Mouse (Mus musculus) neural tube, embryonic 13.5 days (tissue): ENCODE data around the gene Otulin. TPM values are rescaled to one million over a fixed set of nuclear protein-coding genes. Genes with fewer than 3 reads are reported as not detected.

Source experiments
- ATAC-seq: fragments of 200-750 bp; cut with Nextera tagmentation; 2 replicates; pipeline ENCODE4 v1.8.0; 2017; ENCODE audit warnings: low read depth, mild to moderate bottlenecking, moderate TSS enrichment, moderate library complexity
- H3K27ac ChIP-seq: fragments of 300-500 bp; sonication (generic); replicated peaks from 2 replicates; pipeline ENCODE4 v1.5.1; 2015; ENCODE audit warnings: moderate library complexity, mild to moderate bottlenecking, inconsistent platforms
- H3K27me3 ChIP-seq: fragments of 300-500 bp; sonication (generic); 2 replicates; pipeline ENCODE4 v1.6.1; 2015; ENCODE audit warnings: mild to moderate bottlenecking, inconsistent platforms
- H3K36me3 ChIP-seq: fragments of 300-500 bp; sonication (generic); 2 replicates; pipeline ENCODE4 v1.6.1; 2015; ENCODE audit warnings: mild to moderate bottlenecking, inconsistent platforms
- H3K4me1 ChIP-seq: fragments of 300-500 bp; sonication (generic); replicated peaks from 2 replicates; pipeline ENCODE4 v1.6.1; 2015; ENCODE audit warnings: inconsistent platforms
- H3K4me2 ChIP-seq: fragments of 300-500 bp; sonication (generic); 2 replicates; pipeline ENCODE4 v1.6.1; 2015; ENCODE audit warnings: inconsistent platforms, mild to moderate bottlenecking, moderate library complexity
- H3K4me3 ChIP-seq: fragments of 300-500 bp; sonication (generic); 2 replicates; pipeline ENCODE4 v1.5.1; 2015; ENCODE audit warnings: mild to moderate bottlenecking, inconsistent platforms
- H3K9ac ChIP-seq: fragments of 300-500 bp; sonication (generic); 2 replicates; pipeline ENCODE4 v1.6.1; 2015; ENCODE audit warnings: moderate library complexity, mild to moderate bottlenecking, inconsistent platforms
- H3K9me3 ChIP-seq: fragments of 300-500 bp; sonication (generic); 2 replicates; pipeline ENCODE4 v1.6.1; 2016; ENCODE audit warnings: inconsistent platforms
- WGBS: fragments of 180-500 bp; shearing (Covaris S2); methylation state at CpG from one replicate; pipeline ENCODE4 v1.1.7; 2015; 5-methylcytosine and 5-hydroxymethylcytosine counted together
- polyA plus RNA-seq: library from polyadenylated mRNA; unstranded; fragments of >200 nt; fragmentation: Nextera tagmentation; extraction: Ambion mirVana; gene quantifications from 2 replicates; pipeline ENCODE4 v1.2.1, GENCODE M21; 2015

Gene Otulin
- polyA plus RNA-seq, 1 experiment from 2014 or later = 31.7 TPM

DNA sequence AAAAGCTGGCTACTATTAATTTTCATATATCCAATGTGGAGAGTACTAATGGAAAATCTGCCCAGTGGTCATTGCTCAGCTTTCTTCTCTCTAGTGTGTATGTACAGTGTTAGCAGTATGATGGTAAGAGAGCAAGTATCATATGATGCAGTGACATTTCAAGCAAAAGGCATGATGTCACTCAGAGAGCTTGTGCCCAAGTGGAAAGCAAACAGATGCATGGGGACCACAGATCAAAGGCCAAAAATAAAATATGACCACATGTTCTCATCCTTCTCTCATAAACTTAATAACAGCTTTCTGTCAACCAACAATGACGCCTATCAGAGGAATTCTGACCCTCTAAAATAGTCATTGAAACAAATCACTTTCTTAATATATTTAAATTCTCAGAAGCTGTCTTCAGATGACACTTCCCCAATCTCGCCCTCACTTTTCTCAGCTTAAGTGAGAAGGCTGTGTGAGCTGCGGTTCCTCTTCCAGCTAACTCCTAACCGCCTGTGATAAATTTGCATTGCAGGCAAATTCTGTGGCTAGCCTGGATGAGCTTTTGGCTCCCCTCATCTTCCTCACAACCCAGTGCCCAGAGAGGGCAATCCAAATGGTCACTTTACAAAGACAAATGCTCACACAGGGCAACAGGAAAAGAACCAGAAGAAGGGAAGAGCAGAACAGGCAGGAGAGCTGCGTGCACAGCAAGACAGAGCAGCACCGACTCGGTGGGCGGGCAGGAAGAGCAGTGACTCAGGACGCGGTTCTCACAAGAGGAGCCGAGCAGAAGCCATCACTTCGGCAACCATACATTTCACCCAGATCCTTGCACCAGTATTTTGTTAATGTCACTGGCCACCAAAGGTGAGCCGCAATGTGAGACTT, 5.2 kb downstream of the Otulin start:
- Histone ChIP-seq H3K4me2 (no peak overlapping the region), H3K27ac (no peak overlapping the region), H3K4me3 (no peak overlapping the region), H3K9me3 (no peaks in the 10 kb centered on the region), H3K36me3 (peaks cover 33% of the 10 kb centered on the region), H3K4me1 (peaks cover 25% of the 10 kb centered on the region), H3K27me3 (no peaks in the 10 kb centered on the region), H3K9ac (no peak overlapping the region)
- 86% methylated on average over 13 of the region's 13 CpGs for WGBS
- ATAC-seq = no peak

DNA sequence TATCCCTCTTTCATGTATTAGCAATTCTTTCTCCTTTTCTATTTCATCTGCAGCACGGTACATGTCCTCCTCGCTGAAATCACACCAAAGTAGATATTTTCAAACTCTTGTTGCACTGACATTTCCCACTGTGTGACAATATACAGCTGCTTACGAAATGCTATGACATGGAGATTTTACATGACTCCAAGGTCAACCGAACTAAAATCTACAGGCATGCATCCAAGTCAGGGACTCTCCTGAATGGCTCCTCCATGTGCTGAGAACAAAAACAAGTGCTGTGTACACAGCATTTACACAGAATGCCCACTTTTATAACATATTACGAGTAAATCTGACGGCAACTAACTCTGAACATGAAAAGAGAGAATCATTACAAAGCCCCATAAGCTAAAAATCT, 7.2 kb downstream of the Otulin start:
- Histone ChIP-seq H3K36me3 (peaks cover 44% of the 10 kb centered on the region), H3K4me2 (no peak overlapping the region), H3K9me3 (no peaks in the 10 kb centered on the region), H3K27me3 (no peaks in the 10 kb centered on the region), H3K4me1 (peaks cover 7% of the 10 kb centered on the region; the same call in 1 of the 2 replicates), H3K27ac (no peak overlapping the region), H3K9ac (no peak overlapping the region), H3K4me3 (no peak overlapping the region)
- no peak for ATAC-seq
- 92% methylated on average over 6 of the region's 6 CpGs for WGBS

DNA sequence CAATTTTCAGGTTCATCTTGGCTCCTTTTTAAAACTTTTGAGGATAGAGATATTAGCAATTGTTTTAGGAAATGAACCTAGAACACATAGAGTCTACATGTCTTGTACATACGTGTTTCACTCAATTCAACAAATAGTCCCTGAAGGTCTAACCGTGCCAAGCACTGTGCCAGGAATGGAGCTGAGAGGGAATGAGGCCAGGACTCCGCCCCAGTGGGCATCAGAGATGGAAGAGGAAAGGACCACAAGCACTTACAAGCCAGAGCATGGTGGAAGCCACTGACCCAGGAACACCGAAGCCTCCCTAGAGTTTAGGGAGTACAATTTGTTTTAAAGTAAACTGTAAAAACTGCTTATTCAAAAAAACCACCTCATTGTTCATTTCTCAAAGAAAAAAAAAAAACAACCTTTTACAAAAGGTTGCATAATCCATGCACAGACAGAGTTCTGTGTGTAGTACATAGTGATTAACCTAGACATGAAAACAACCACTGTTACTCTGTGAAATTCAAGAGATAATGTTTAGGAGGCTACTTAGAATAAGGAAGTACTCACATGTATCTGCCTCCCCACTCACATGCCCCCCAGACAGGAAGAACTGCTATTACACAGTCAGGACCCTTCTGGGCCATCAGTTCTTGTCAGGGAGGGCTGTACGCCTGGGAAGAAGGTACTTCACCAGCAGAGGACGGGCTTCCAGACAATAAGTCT, 9.9 kb downstream of the Otulin start:
- no peak overlapping the region for H3K27ac ChIP-seq
- no peaks in the 10 kb centered on the region for H3K27me3 ChIP-seq
- no peak overlapping the region for H3K4me2 ChIP-seq
- no peaks in the 10 kb centered on the region; the same call in 1 of the 2 replicates for H3K4me1 ChIP-seq
- H3K9me3 ChIP-seq = no peaks in the 10 kb centered on the region
- peaks cover 42% of the 10 kb centered on the region for H3K36me3 ChIP-seq
- ATAC-seq = no peak
- H3K4me3 ChIP-seq = no peak overlapping the region
- 86% methylated on average over 6 of the region's 6 CpGs for WGBS
- H3K9ac ChIP-seq = no peak overlapping the region

DNA sequence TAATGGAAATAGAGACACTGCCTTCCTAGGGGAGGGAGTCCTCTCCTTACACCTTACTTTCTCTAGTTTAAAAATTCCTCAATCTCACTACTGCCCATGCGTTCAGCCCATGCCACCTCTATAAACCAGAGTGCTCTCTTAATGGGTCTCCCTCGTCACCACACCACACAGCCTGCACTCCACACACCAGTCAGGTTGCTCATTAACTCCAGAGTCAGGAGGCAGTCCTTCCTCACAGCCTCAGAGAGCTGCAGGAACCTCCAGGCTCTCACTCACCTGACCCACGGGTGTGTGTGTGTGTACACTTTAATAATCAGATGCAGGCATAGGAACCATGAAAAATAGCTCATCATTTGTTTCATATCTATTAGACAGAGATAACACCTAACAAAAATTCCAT, 10.8 kb downstream of the Otulin start:
- H3K4me1 ChIP-seq = no peaks in the 10 kb centered on the region; the same call in 1 of the 2 replicates
- H3K27me3 ChIP-seq = no peaks in the 10 kb centered on the region
- H3K27ac ChIP-seq = no peak overlapping the region
- H3K9me3 ChIP-seq = no peaks in the 10 kb centered on the region
- no peak overlapping the region for H3K4me2 ChIP-seq
- no peak overlapping the region for H3K4me3 ChIP-seq
- H3K36me3 ChIP-seq = peaks cover 42% of the 10 kb centered on the region
- no peak overlapping the region for H3K9ac ChIP-seq
- ATAC-seq = no peak
- WGBS = 79% methylated on average over 3 of the region's 3 CpGs

- no peaks in the 10 kb centered on the region for H3K27me3 ChIP-seq
These were observed 11.5 kb downstream of the Otulin start for GRCm38 (mm10) chr15:27618778-27619533.

DNA sequence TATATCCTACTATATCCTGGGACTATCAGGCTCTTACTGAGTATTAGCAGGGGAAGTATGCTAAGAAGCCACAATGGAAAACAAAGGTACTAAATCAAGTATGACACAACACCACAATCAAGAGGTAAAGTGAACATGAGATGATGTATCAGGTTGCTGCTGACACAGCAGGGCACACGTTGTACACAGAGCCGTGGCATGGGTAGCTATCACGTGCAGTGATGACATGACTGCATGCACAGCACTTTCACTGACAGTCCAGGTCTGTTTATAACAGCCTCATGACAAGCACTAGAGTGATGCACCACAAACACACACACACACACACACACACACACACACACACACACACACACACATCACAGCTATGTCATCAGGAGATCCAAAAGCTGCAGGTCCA, 13.3 kb downstream of the Otulin start:
- Histone ChIP-seq H3K4me1 (peaks cover 4% of the 10 kb centered on the region; the same call in 1 of the 2 replicates), H3K4me3 (no peak overlapping the region), H3K9me3 (no peaks in the 10 kb centered on the region), H3K4me2 (no peak overlapping the region), H3K27me3 (no peaks in the 10 kb centered on the region), H3K9ac (no peak overlapping the region), H3K36me3 (peaks cover 32% of the 10 kb centered on the region), H3K27ac (no peak overlapping the region)
- WGBS = 73% methylated on average over 3 of the region's 3 CpGs
- no peak for ATAC-seq

More at GRCm38 (mm10) chr15:27618778-27619533, 11.5 kb downstream of the Otulin start:
- Histone ChIP-seq H3K4me3 (no peak overlapping the region), H3K27ac (no peak overlapping the region), H3K4me2 (no peak overlapping the region), H3K9me3 (no peaks in the 10 kb centered on the region), H3K36me3 (peaks cover 42% of the 10 kb centered on the region), H3K4me1 (no peaks in the 10 kb centered on the region), H3K9ac (no peak overlapping the region)
- no peak for ATAC-seq
- 88% methylated on average over 6 of the region's 6 CpGs for WGBS

- Histone ChIP-seq H3K9ac (no peak overlapping the region), H3K9me3 (no peaks in the 10 kb centered on the region), H3K4me2 (no peak overlapping the region), H3K4me3 (no peak overlapping the region), H3K27me3 (no peaks in the 10 kb centered on the region), H3K4me1 (peaks cover 4% of the 10 kb centered on the region; the same call in 1 of the 2 replicates), H3K27ac (no peak overlapping the region), H3K36me3 (peaks cover 33% of the 10 kb centered on the region)
- 93% methylated on average over 4 of the region's 4 CpGs for WGBS
- ATAC-seq = no peak
These were observed 14.3 kb downstream of the Otulin start for GRCm38 (mm10) chr15:27616159-27616558.

- no peak overlapping the region for H3K27ac ChIP-seq
- H3K4me3 ChIP-seq = no peak overlapping the region
- H3K4me1 ChIP-seq = peaks cover 4% of the 10 kb centered on the region; the same call in 1 of the 2 replicates
- WGBS = 90% methylated on average over 4 of the region's 4 CpGs
- peak; percentile 42; the same call in 1 of the 2 replicates for ATAC-seq
- H3K9me3 ChIP-seq = no peaks in the 10 kb centered on the region
- no peaks in the 10 kb centered on the region for H3K27me3 ChIP-seq
- peaks cover 32% of the 10 kb centered on the region for H3K36me3 ChIP-seq
- no peak overlapping the region for H3K9ac ChIP-seq
- H3K4me2 ChIP-seq = no peak overlapping the region
These were observed 17.2 kb downstream of the Otulin start for GRCm38 (mm10) chr15:27613255-27613654.

DNA sequence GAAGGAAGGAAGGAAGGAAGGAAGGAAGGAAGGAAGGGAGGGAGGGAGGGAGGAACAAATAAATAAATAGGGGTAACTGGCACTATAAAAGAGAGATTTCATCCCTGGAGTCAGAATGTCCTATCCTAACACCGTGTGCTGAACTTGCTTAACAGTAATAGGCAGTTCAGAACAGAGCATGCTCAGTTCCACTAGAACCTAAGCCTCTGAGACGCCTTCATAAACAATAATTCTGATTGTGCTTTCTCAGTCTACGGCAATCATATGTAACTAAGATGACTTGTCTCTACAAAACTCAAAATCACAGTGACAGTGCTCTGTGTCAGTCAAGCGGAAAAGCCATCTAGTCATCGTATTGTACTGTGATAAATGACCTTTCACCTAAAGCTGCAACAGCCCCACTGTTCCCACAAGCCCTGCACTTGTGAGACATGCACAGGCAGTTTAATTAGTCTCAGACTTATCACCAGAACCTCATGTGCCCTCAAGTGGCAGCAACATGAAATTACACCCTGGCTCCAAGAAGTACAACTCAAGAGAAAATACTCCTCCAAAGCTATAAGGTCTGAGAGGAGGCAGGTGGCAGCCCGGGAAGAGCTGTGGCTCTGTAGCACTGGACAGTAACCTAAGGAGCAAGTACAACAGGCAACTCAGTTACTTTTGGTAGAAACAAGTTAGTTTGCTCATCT, 17.8 kb downstream of the Otulin start:
- H3K4me3 ChIP-seq = no peak overlapping the region
- H3K4me1 ChIP-seq = peaks cover 4% of the 10 kb centered on the region; the same call in 1 of the 2 replicates
- ATAC-seq = peak; percentile 88
- WGBS = 26% methylated on average over 6 of the region's 6 CpGs
- H3K27ac ChIP-seq = no peak overlapping the region
- no peak overlapping the region for H3K9ac ChIP-seq
- no peaks in the 10 kb centered on the region for H3K9me3 ChIP-seq
- no peaks in the 10 kb centered on the region for H3K27me3 ChIP-seq
- H3K4me2 ChIP-seq = no peak overlapping the region
- H3K36me3 ChIP-seq = peaks cover 32% of the 10 kb centered on the region

GRCm38 (mm10) chr15:27609554-27609953, 20.9 kb downstream of the Otulin start:
- no peak overlapping the region for H3K4me3 ChIP-seq
- no peak overlapping the region for H3K27ac ChIP-seq
- peaks cover 4% of the 10 kb centered on the region; the same call in 1 of the 2 replicates for H3K4me1 ChIP-seq
- H3K27me3 ChIP-seq = no peaks in the 10 kb centered on the region
- no peaks in the 10 kb centered on the region for H3K9me3 ChIP-seq
- H3K4me2 ChIP-seq = no peak overlapping the region
- H3K9ac ChIP-seq = no peak overlapping the region
- WGBS = 77% methylated on average over 4 of the region's 4 CpGs
- no peak for ATAC-seq
- H3K36me3 ChIP-seq = peaks cover 39% of the 10 kb centered on the region

DNA sequence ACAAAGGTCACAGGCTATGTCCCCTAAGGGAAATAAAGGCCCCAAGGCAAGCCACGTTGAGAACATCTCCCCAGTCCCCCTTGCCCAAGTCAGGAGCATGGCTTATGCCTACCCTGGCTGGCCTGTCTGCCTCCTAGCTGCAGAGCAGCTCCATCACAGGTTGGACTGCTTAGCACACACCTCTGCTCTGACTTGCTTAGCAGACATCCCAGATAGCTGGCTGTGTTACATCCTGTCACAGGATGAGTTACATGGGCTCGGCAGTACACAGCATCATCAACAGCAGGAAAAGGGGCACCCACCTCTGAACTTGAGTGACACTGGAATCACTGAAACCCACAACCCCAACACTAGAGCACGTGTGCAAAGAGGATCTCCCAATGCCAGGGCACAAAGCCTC, 25.2 kb downstream of the Otulin start:
- 77% methylated on average over 3 of the region's 3 CpGs for WGBS
- no peak for ATAC-seq
- no peaks in the 10 kb centered on the region for H3K9me3 ChIP-seq
- H3K4me1 ChIP-seq = no peaks in the 10 kb centered on the region
- peaks cover 44% of the 10 kb centered on the region for H3K36me3 ChIP-seq
- H3K4me3 ChIP-seq = no peak overlapping the region
- H3K9ac ChIP-seq = no peak overlapping the region
- H3K4me2 ChIP-seq = no peak overlapping the region
- H3K27ac ChIP-seq = no peak overlapping the region
- no peaks in the 10 kb centered on the region for H3K27me3 ChIP-seq
